Mouse (Mus musculus) macrophage (primary cell): ENCODE measurements around the gene Ttc30a1. TPM values are rescaled to one million over a fixed set of nuclear protein-coding genes. Genes with fewer than 3 reads are reported as not detected.
A peak's percentile ranks its signal among the peaks of the same experiment; 100 is the strongest.
"Not testable (repeated sequence)": the region's sequence is repeated elsewhere in the genome, so short reads cannot be mapped to it uniquely, and the experiment has no call there.

Source experiments
- H3K27ac ChIP-seq: fragments of 350-480 bp; formaldehyde crosslinking; 2 replicates; pipeline ENCODE4 v1.9.0; 2021
- H3K36me3 ChIP-seq: fragments of 350-480 bp; formaldehyde crosslinking; 2 replicates; pipeline ENCODE4 v1.9.0; 2021; ENCODE audit errors: inconsistent target
- H3K4me3 ChIP-seq: fragments of 350-480 bp; formaldehyde crosslinking; 2 replicates; pipeline ENCODE4 v1.9.0; 2021; ENCODE audit errors: inconsistent target
- H3K79me2 ChIP-seq: fragments of 350-480 bp; formaldehyde crosslinking; 2 replicates; pipeline ENCODE4 v1.9.0; 2021; ENCODE audit errors: inconsistent target
- WGBS: methylation state at CpG from one replicate; pipeline ENCODE4 v1.1.7; 2026; ENCODE audit warnings: inconsistent platforms; ENCODE audit not compliant: missing documents; 5-methylcytosine and 5-hydroxymethylcytosine counted together
- polyA plus RNA-seq: library from polyadenylated mRNA; stranded (reverse); fragments of 250-400 nt; gene quantifications from 3 replicates; pipeline ENCODE4 v1.2.4, GENCODE M21; 2018; ENCODE audit warnings: inconsistent platforms
- total RNA-seq, 78 experiments: library from RNA; depleted of rRNA; stranded (reverse); fragments of 250-400 nt; gene quantifications; 1 replicate in 9 of 78; 2 replicates in 24 of 78; 3 replicates in 43 of 78; 4 replicates in 2 of 78; pipeline ENCODE4 v1.2.4; 2018; ENCODE audit warnings: inconsistent platforms in 56 of 78

The Ttc30a1 gene
- 1 to 10 TPM in 8 of 26 experiments, under 1 TPM in 10, not detected in 8; 0.20 to 2.9 (median 0.92) TPM for total RNA-seq (2018; cell fraction: chromatin; rRNA removed)
- total RNA-seq (2018; cell fraction: cytosol; rRNA removed), result 1 to 10 TPM in 21 of 26 experiments, under 1 TPM in 5; 0.38 to 3.4 (median 2.3) TPM
- 1 to 10 TPM in 13 of 26 experiments, under 1 TPM in 13; 0.21 to 5.1 (median 1.00) TPM for total RNA-seq (2018; cell fraction: nucleus; rRNA removed)
- 2.4 to 2.9 TPM (median 2.5 TPM) in 3 replicates for polyA plus RNA-seq

DNA sequence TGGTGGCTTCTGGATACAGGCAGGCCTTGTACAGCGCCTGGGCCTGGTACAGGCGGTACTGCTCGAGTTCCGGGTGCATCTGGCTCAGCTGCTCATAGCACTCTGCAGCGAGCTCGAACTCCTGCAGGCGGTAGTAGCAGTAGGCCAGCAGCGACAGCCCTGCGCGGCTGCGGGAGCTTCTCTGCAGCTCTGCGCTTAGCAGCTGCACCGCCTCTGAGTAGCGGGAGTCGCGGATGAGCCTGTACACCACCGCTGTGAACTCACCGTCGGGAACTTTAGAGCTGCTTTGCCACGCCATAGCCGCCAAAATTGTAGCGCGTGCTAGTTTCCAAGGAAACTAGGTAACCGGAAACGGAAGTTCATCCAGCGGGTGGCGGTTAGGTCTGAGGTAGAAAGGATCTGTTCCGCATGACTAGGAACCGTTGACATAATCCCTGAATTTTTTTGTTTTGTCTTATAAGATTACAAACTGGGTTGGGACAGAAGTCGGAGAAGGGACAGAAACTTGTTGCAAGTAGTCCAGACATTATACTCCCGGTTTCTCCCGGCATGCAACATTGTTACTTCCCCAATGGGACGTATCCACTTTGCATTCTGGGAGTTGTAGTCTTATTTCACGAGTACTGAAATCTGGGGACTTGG lies at the start of gene Ttc30a1:
Ttc30a1 (minus strand) TSS at position 528 of the 642 bp plus-strand sequence.
- H3K27ac ChIP-seq, result peak within 1 kb of the TSS; percentile 75
- 4% methylated on average over 23 of the region's 34 CpGs for WGBS
- H3K4me3 ChIP-seq, result peak within 1 kb of the TSS; percentile 45
- not testable (repeated sequence) for H3K36me3 ChIP-seq, H3K79me2 ChIP-seq

DNA sequence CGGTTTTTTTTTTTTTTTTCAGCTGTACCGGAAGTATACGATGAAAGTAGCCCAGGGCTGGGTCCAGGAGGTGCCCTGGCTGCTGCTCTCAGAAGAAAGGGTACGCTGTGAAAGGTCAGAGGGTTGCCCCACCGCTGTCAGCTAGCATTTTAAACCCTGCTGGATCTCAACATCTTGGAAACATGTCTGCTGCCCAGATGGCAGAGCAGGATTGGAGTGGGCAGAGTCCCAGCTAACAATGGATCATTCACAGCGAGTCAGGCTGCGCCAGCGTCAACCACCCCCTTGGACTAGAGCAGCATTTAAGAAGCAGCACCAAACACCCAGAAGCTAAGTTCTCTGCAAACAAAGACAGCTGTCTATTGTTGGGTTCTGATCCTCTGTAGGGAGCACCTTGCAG lies 48.3 kb upstream of the Ttc30a1 start:
- WGBS, result 76% methylated on average over 8 of the region's 8 CpGs
- H3K27ac ChIP-seq, result no peak overlapping the region
- no peak overlapping the region for H3K4me3 ChIP-seq
- H3K36me3 ChIP-seq, result no peaks in the 10 kb centered on the region
- H3K79me2 ChIP-seq, result no peaks in the 10 kb centered on the region

DNA sequence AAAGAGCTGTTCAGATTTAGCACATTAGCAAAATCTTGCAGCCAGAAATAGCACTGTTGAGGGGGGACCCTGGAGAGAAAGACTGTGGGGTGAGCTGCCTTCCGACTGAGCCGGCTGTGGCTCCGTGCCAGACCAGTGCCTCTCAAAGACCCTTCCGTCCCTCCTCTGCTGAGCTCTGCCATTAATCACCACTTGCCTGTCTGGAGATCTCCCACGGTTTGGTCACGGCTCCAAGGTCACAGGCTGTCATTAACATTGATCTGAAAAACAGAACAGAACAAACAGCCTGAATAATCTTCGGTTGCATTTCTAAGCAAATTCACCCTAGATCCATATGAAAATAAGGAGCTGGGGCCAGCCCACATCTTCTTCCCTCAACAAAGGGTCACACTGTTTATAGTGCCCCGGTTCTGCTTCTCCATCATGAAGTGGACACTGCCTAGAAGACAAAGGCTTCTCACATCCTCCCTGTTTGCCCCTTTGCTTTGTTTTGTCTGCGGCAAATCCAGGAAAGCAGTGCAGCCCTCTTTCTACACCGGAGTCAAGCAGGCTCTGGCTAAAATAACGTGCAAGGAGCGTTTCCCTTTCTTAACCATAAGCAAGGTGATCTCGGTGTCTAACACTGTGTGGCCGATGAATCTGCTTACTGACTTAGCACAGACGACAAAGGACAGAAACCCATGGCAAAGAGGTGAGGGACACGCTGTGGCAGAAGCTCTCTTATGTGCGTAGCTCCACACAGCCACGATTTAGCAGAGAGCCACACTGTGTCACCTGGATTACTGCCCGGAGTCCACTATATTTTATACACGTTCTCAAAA lies 47.5 kb upstream of the Ttc30a1 start:
- no peak overlapping the region for H3K27ac ChIP-seq
- H3K79me2 ChIP-seq, result no peaks in the 10 kb centered on the region
- H3K36me3 ChIP-seq, result no peaks in the 10 kb centered on the region
- 25% methylated on average over 20 of the region's 20 CpGs for WGBS
- no peak overlapping the region for H3K4me3 ChIP-seq

DNA sequence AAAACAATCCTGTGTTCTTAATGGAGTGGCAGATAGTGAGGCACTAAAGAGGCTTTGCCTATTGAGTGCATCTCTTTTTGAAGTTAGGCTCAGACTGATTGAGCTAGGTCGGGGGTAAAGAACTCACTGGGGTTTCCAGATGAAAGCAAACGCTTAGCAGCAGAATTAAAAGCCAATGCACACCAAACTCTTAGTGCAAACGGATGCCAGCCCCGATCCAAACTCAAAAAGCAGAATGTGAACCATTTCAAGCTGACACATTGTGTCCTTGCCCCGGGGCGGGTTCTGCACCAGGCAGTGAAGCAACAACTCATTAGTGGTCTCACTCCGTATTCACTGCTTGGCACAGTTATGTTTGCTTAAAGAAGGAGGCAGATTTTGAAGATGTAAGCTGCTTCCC lies 35.1 kb upstream of the Ttc30a1 start:
- Histone ChIP-seq H3K36me3 (no peaks in the 10 kb centered on the region), H3K27ac (no peak overlapping the region), H3K4me3 (no peak overlapping the region), H3K79me2 (no peaks in the 10 kb centered on the region)
- 58% methylated on average over 7 of the region's 7 CpGs for WGBS

DNA sequence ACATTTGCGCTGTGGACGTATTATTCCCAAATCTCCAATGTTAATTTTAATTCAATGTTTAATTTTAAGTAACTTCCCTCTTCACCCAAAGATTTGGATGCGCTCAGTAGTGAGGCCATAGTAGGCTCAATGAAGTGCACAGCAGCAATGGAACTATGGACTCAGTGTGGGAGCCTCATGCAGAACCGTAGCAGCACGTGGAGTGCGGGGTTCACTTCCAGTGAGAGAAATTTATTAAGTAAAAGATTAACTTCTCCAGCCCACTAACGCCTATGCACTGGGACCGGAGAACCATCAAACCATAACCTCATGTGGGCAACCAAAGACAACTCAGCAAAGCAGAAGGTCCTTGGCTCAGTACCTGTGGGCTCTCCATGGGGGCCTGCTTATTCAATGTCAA lies 34.4 kb upstream of the Ttc30a1 start:
- H3K4me3 ChIP-seq, result no peak overlapping the region
- WGBS, result 93% methylated on average over 8 of the region's 8 CpGs
- H3K79me2 ChIP-seq, result no peaks in the 10 kb centered on the region
- H3K27ac ChIP-seq, result no peak overlapping the region
- H3K36me3 ChIP-seq, result no peaks in the 10 kb centered on the region

DNA sequence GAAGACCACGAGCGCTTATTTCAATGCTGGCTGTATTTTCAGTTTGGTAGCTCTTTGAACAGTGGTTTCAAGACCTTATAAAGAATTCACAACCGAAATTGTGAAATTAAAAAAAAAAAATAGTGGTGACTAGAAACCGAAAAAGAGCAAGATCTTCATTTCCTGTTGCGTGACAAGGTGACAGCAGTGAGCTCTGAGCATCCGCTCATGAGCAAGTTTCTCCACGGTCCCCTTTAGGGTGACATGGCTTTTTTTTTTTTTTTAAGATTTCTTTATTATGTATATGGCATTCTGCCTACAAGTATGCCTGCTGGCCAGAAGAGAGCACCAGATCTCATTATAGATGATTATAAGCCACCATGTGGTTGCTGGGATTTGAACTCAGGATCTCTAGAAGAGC lies 33.7 kb upstream of the Ttc30a1 start:
- 73% methylated on average over 7 of the region's 7 CpGs for WGBS
- H3K79me2 ChIP-seq, result no peaks in the 10 kb centered on the region
- H3K4me3 ChIP-seq, result no peak overlapping the region
- no peak overlapping the region for H3K27ac ChIP-seq
- no peaks in the 10 kb centered on the region for H3K36me3 ChIP-seq

DNA sequence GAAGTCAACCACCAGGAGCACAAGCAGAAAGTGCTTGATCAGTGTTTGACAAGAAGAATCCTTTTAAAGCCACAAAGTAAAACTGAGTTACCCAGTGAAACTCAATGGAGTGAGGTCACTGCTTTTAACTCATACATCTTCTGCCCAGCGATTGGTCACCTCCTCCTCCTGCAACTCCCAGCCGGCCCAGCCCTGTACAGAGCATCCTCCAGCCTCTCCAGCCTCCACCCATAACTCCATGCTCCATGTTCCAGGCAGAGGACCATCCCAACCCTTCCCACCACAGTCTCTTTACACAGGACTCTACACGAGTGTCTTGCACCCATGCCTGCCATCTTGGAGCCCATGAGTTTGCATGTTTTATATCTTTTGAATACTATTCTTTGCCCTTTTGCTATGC lies 32.9 kb upstream of the Ttc30a1 start:
- Histone ChIP-seq H3K27ac (no peak overlapping the region), H3K4me3 (no peak overlapping the region), H3K36me3 (no peaks in the 10 kb centered on the region), H3K79me2 (no peaks in the 10 kb centered on the region)
- WGBS, result 94% methylated on average over 3 of the region's 3 CpGs

DNA sequence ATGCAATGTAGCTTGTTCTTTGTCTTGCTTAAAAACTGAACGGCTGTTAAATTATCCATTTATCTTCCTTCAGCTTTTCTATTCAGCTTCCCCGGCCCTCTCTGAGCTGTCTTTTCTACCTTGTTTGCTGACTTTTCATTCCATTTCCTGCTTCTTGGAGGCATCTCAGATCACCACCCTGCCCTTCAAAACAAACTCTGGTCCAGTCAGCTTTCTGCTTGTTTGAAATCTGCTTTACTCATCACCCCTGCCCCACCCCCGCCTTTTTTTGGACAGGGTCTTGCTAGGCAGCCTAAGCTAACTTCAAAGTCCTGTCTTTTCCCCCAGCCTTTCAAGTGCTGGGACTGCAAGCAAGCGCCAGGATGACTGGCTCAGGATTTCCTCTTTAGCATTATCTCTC lies 24.4 kb upstream of the Ttc30a1 start:
- H3K36me3 ChIP-seq, result no peaks in the 10 kb centered on the region
- no peak overlapping the region for H3K4me3 ChIP-seq
- WGBS, result 81% methylated on average over 4 of the region's 4 CpGs
- no peak overlapping the region for H3K27ac ChIP-seq
- no peaks in the 10 kb centered on the region for H3K79me2 ChIP-seq

DNA sequence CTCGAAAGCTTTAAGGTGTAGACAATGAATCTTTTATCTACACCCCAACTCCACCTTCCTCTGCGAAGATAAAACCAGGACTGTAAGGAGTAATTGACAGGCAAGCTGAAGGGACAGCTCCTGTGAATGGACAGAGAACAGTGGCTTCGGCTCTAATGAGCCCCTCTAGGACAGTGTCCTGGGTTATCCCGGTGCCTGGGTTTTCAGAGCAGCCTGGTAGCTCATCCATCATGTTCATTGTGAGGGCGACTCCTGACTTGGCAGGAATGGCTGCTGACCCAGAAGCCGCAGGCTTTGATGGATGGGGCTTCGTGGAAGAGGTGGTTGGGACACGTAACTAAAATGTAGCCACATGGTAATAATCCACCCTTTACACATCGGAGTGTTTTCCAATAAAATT lies 21.1 kb upstream of the Ttc30a1 start:
- Histone ChIP-seq H3K27ac (no peak overlapping the region), H3K36me3 (no peaks in the 10 kb centered on the region), H3K79me2 (no peaks in the 10 kb centered on the region), H3K4me3 (no peak overlapping the region)
- WGBS, result 88% methylated on average over 9 of the region's 9 CpGs

DNA sequence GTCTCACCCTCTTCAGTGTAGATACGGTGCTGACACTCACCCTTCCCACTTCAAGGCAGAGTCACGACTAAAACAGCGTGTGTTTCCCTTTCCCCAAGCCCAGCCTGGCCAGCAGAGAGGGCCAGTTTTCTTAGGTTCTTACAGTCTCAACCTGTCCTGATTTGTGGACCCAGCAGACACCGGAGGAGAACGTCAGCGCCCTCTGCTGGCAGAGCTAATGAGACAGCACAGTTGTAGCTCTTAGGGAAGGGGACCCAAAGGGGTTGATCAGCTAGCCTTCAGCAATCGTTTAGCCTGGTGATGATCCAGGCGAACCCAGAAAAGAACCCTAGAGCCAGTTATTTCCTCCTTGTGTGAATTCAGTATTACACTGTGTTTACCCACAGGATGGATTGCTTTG lies 19.6 kb upstream of the Ttc30a1 start:
- no peak overlapping the region for H3K27ac ChIP-seq
- WGBS, result 30% methylated on average over 8 of the region's 8 CpGs

DNA sequence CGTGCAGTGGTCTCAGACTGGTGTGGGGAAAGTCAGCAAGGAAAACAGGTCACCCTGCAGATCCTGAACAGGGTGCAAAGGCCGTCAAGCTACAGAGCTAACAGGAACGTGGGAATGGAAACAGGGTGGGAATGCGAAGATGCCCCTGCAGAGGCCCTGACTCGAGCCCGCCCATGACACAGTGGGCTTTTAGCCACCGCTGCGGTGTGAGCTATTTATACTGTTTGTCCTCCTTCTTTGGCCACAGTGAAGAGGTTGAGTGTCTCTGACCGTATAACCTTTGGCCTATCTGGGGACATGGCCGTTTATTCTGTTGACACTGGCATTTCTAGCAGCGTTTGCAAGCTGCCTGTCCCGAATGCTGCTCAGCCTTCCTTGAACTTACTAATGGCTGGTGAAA lies 17.9 kb upstream of the Ttc30a1 start:
- H3K27ac ChIP-seq, result no peak overlapping the region
- no peaks in the 10 kb centered on the region for H3K79me2 ChIP-seq
- H3K36me3 ChIP-seq, result no peaks in the 10 kb centered on the region
- 91% methylated on average over 12 of the region's 12 CpGs for WGBS
- no peak overlapping the region for H3K4me3 ChIP-seq

More for the DNA sequence above, 19.6 kb upstream of the Ttc30a1 start:
- Histone ChIP-seq H3K4me3 (no peak overlapping the region), H3K79me2 (no peaks in the 10 kb centered on the region), H3K36me3 (no peaks in the 10 kb centered on the region)

DNA sequence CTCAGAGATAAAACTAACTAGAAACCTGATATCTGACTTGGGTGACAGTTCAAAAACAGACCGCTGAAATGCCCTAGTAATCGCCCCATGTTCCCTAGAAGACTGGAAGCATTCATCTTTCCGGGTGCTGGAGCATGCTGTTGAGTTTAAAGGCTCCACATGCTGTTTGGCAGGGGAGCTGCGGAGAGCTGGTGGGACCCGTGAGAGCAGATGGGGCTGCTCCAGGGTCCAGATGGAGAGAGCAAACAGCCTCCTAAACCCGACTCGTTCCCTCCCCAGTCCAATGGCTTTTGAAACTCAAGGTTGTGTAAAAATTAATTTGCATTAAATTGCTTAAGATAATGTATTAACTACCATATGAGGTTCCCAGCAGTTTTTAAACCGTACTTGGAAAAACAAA lies 16.9 kb upstream of the Ttc30a1 start:
- H3K36me3 ChIP-seq, result no peaks in the 10 kb centered on the region
- no peak overlapping the region for H3K27ac ChIP-seq
- WGBS, result 91% methylated on average over 8 of the region's 8 CpGs

DNA sequence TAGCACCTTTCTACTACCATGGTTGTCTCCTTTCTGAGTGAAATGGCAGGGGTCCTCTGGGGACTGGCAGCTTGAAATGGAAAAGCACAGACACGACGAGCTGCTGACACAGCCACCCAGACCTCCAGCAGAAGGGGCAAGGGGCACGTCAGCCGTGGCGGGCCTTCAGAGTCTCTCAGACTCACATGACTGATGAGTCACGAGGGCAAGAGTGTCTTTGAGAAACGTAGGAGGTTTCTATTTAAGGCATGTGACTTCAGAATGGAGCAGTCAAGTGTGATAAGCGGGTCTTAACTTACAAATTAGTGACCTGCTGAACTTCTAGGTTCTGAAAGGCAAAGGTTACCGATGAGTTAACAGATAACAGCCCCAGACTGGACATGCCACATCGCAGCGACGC lies 16.0 kb upstream of the Ttc30a1 start:
- Histone ChIP-seq H3K27ac (no peak overlapping the region), H3K36me3 (no peaks in the 10 kb centered on the region), H3K79me2 (no peaks in the 10 kb centered on the region), H3K4me3 (no peak overlapping the region)
- WGBS, result 73% methylated on average over 12 of the region's 12 CpGs

More for the DNA sequence above, 16.9 kb upstream of the Ttc30a1 start:
- H3K79me2 ChIP-seq, result no peaks in the 10 kb centered on the region
- H3K4me3 ChIP-seq, result no peak overlapping the region

DNA sequence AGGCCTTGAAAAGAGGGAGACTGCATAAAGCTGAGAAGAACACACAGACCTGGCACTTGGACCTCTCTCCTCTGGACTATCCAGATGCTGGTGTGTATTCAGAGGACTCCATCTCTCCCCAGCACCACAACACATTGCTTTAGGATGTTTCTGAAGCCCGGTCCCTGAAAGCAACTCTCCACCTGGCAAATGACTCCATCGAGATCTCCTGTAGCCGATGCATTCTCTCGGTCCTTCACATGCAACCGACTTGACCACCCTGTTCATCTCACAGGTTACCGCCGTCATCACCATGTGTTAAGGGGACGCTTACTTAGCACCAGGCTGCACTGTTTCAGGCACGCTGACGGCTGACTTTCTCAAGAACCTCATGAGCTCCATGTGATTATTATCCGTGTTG lies 13.1 kb upstream of the Ttc30a1 start:
- 92% methylated on average over 11 of the region's 11 CpGs for WGBS
- no peaks in the 10 kb centered on the region for H3K79me2 ChIP-seq

DNA sequence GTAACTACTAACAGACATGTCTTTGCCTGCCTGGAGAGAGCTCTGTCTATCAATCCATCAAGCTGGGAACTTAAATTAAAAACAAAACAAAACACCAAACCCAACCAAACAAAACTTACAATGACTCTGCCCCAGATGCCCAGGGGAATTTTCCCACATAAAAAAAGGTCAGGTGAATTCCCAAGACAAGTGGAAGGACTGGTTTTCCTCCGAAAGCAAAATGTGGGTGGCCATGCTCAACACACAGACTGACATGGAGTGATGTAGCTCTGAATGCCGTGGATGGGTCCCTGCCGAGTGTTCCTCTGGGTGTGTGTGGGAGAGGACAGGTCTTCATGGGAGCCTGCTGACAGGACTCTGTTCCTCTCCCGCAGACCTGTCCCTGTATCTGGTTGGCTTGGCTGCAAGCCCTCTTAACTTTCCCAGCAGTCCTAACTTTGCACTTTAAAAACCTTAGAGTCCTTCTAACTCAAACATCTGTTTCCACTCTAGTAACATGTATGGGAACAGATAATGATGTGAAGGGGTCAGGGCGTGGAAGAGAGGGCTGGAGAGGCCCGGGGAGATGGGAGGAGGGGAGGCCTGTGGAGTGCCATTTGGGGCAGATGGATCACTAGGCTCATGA lies 9.9 kb upstream of the Ttc30a1 start:
- H3K36me3 ChIP-seq, result no peaks in the 10 kb centered on the region
- no peak overlapping the region for H3K27ac ChIP-seq
- no peak overlapping the region for H3K4me3 ChIP-seq
- no peaks in the 10 kb centered on the region for H3K79me2 ChIP-seq
- WGBS, result 86% methylated on average over 6 of the region's 6 CpGs

More for the DNA sequence above, 13.1 kb upstream of the Ttc30a1 start:
- Histone ChIP-seq H3K36me3 (no peaks in the 10 kb centered on the region), H3K4me3 (no peak overlapping the region), H3K27ac (no peak overlapping the region)
